Mouse (Mus musculus) cerebellum, adult 2 months (tissue): Measurements from ENCODE around the gene Fam107b.

Source experiments
- CTCF ChIP-seq: fragments of 200-500 bp; IDR thresholded peaks from 2 replicates; pipeline ENCODE4 v1.5.1; 2011; ENCODE audit warnings: low read depth, mild to moderate bottlenecking, control low read depth, low read length, moderate library complexity, borderline replicate concordance; ENCODE audit not compliant: insufficient read depth
- POLR2A ChIP-seq: fragments of 200-500 bp; IDR thresholded peaks from 2 replicates; pipeline ENCODE4 v1.6.1; 2011; ENCODE audit warnings: low read length, control low read depth, borderline replicate concordance; ENCODE audit not compliant: insufficient read depth

- TF ChIP-seq POLR2A (no peak), CTCF (no peak)
Observed at GRCm38 (mm10) chr2:3573883-3574282, 3.6 kb downstream of the Fam107b start.
